Mouse (Mus musculus) ZHBTc4 (cell line): ENCODE data around the gene Ttc1.

Source experiments
- DNase-seq: peaks from one replicate; pipeline ENCODE4 v3.0.0-alpha.2; 2011; ENCODE audit warnings: low read depth, low spot score

Gene Ttc1

DNA sequence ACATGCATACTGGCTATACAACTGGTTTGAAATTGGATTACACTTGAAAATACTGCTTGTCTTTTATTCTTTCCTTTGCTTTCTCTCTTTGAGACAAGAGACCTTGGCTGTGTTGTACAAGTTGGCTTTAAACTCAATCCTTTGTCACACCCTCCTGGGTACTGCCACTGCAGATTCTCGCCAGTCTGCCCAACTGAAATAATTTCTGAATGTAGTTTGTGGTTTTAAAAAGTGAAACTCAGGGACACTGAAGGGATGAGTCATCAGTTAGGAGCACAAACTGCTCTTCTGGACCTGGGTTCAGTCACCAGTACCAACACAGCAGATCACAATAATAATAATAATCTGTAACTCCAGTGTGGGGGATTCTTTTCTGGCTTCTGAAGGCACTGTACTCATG is 44.3 kb downstream of the Ttc1 start:
- no peak for DNase-seq

GRCm38 (mm10) chr11:43700291-43700690 is 47.5 kb downstream of the Ttc1 start:
- DNase-seq, result no peak

DNA sequence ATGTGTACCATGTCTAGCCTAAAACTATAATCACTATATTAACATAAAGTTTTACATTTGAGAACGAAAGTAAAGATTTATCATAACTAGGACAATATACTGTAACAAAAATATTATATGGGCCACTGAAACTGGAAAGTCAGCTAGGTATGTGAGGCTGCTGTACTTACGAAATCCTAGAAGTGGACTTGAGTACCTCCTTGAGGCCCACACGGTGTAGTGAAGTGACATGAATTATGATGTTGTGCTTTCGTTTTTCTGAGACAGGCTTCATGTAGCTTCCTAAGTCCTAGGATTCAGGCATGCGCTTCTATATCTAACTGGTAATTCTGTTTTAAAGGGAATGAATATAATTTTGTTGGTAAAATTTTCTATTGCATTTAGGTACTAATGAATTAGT is 49.2 kb downstream of the Ttc1 start:
- no peak for DNase-seq

DNA sequence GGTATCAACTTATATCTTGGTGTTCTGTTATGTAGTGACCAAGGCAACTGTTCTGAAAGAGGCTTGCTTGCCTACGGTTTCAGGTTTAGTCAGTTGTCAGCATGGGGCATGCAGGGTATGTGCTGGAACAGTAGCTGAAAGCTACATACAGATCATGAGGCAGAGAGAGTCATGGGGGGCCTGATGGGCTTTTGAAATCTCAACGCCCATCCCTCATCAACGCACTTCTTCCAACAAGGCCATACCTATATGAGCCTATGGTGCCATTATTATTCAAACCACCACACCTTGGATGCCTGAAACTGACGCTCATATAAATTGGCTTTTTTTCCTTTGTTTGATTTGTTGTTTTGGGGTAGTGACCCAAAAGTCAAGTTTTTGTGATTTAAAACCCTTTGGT is 51.2 kb downstream of the Ttc1 start:
- peak; percentile 49 for DNase-seq

DNA sequence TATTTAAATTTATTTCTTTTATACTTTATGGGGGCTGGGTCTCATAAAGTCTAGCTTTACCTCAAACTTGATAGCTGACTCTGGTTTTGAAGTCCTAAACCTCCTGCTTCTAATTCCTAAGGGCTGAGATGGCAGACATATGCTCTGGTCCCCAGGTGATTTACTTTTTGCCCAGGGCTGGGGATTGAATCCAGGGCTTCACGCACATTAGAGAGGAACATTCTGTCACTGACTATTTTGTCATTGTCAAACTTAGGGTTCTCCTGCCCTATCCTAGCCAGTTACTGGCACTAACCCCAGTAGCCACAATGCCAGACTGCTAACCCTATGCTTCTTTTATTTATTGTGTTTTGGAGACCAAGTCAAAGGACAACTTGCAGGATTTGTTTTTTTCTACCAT is 59.0 kb downstream of the Ttc1 start:
- no peak for DNase-seq

DNA sequence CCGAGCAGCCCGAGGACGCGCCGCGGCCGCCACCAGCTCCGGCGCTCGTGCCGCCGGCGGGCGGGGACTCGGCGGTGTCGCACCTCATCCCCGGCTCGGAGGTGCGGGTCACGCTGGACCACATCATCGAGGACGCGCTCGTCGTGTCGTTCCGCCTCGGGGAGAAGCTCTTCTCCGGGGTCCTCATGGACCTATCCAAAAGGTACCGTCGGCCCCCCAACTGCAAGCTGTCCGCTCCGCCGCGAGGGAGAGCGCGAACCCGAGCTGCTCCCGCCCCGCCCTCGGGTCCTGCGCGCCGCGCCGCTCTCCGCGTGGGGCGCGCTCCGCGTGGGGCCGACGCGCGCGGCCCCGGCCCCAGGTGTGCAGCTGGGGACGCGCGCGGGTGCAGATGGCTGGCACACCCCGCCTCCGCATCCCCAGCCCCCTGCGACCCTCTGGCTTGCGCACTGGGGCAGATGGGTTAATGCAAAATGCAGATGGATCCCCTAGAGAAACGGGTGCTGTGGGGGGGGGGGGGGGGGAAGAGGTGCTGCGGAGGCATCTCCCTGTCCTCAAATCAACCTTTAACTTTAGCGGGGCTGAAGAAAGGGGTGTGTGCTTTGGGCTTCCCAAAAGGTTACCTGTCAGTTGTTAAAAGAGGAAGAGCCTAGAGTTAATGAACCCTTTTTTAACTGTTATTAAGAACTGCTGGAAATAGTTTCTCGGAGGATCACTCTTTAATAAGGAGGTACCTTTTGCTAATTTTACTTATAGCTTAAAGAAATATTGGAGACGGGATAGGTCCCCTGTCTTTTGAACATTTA is 65.2 kb downstream of the Ttc1 start:
- peak; percentile 45 for DNase-seq

DNA sequence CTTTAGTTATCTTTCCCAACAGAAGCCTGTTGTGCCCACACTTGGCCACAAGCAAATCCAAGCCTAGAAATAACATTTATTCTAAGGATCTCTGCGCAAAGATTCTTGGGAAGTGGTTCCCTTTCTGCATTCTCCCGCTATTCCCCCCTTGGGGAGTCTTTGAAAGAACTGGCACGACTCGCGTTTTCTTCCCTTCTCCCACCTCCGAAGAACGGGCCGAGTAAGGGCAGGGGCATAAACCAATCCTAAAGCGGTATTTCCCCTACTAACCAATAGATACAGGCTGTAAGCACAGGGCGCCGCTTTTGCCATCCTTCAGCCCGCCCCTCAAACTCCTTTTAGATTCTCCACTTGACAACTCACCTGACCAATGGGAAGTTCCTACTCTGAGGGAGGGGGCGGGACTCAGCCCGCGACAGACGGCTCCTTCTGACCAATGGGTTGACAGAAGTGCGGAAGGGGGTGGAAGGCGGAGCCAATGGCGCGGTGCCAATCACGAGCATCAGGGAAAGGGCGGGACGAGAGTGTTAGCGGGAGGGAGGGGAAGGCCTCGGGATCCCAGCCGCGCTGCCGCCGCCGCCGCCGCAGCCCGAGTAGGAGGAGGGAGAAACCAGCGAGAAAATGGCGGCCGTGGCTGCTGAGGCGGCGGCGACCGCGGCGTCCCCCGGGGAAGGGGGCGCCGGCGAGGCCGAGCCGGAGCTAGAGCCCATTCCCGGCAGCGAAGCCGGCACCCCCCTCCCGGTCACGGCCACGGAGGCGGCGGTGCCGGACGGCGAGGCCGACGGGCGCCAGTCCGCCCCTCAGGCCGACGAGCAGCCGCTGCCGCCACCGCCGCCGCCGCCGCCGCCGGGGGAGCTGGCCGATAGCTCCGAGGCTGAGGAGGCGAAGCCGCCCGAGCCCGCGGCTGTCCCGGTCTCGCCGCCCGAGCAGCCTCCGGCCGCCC is 66.1 kb downstream of the Ttc1 start, which contains the start of gene Pwwp2a:
Gene Pwwp2a (plus strand): TSS at position 527 of the 943 bp plus-strand sequence.
- DNase-seq, result peak; percentile 100
